Comparison of ENCODE assay signal across 16 mouse cellular contexts in the genomic region with DNA sequence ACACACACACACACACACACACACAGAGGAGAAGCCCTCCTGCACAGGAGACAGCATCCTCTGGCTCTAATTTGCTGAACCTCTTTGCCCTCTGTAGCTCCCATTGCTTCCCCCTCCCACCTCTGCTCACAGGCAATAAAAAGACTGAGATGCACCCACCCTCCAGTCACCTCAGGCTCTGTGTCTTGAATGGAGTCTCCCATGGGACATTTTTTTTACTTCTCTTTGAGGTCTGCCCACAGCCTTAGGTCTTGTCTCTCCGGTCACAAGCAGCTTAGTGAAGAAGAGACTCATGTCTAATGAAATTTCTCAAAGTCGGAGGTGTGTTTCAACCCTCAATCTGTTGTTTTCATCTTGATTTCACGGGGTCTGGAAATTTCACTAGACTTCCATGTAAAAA. TPM values are rescaled to one million over a fixed set of nuclear protein-coding genes. Genes with fewer than 3 reads are reported as not detected.
"Had no signal": no experiment of that assay in that cellular context is flagged by ENCODE, and none has a peak within 500 bp of the region (broad histone marks: within the 10 kb centered on the region; RNA-seq: fewer than 3 reads in every experiment).

No protein-coding gene starts in this region.

- H3K9me3 ChIP-seq: neural tube, embryonic 13.5 days; neural tube, embryonic 15.5 days; stomach, embryonic 15.5 days had no signal

- H3K9ac ChIP-seq: neural tube, embryonic 13.5 days; neural tube, embryonic 15.5 days; stomach, embryonic 15.5 days had no signal

- H3K4me3 ChIP-seq: neural tube, embryonic 13.5 days; neural tube, embryonic 15.5 days; stomach, embryonic 15.5 days had no signal

- H3K27me3 ChIP-seq: neural tube, embryonic 15.5 days; stomach, embryonic 15.5 days had no signal

- H3K36me3 ChIP-seq: neural tube, embryonic 13.5 days; neural tube, embryonic 15.5 days; stomach, embryonic 15.5 days had no signal

- DNase-seq: right cerebral cortex, adult 18-20 months; right cerebral cortex, postnatal 14 days; right cerebral cortex, postnatal 25 days; right cerebral cortex, postnatal 4 days; spleen, adult 18-20 months; thymus, adult 18-20 months; thymus, adult 2 months; thymus, postnatal 14 days; thymus, postnatal 25 days; thymus, postnatal 36 days; thymus, postnatal 4 days had no signal

- H3K4me2 ChIP-seq: neural tube, embryonic 13.5 days; neural tube, embryonic 15.5 days; stomach, embryonic 15.5 days had no signal

- H3K27ac ChIP-seq: neural tube, embryonic 13.5 days; neural tube, embryonic 15.5 days; stomach, embryonic 15.5 days; stomach, postnatal 0 days had no signal

- H3K4me1 ChIP-seq: neural tube, embryonic 15.5 days had no signal

RNA-seq across cellular contexts. Expression of a gene that starts 29.3 kb away (rescaled TPM):
- total RNA-seq: neutrophil, adult 5-6 weeks had no signal
